Comparison of ENCODE assay signal across 11 mouse cellular contexts in genomic region chr17:34439795-34440194, GRCm38 (mm10). TPM values are rescaled to one million over a fixed set of nuclear protein-coding genes. Genes with fewer than 3 reads are reported as not detected.
DNase-seq lines count a peak whose midpoint lies in the region; ATAC-seq and TF ChIP-seq lines count a peak whose summit lies in the region.
"Had no signal": no experiment of that assay in that cellular context is flagged by ENCODE, and none has a peak within 500 bp of the region (broad histone marks: within the 10 kb centered on the region; RNA-seq: fewer than 3 reads in every experiment).

No protein-coding gene starts in this region.

- ATAC-seq in lung, postnatal 0 days, result no peak

- intact Hi-C loops in gastrocnemius, adult 2 months (cut with DNase I), result loop anchor here (2.0 to 10.0 kb wide), 2 partner anchors 115 to 179 kb away; no protein-coding TSS in a partner anchor
- intact Hi-C loops in gastrocnemius, postnatal 14 days (cut with DNase I; ENCODE audit: low total_unique reads), result loop anchor here (5.0 to 10.0 kb wide), 2 partner anchors 118 to 175 kb away; partner anchors contain the start of gene Egfl8

- no peak overlapping the region for H3K9ac ChIP-seq in lung, postnatal 0 days (replicated peaks; ENCODE audit: low read depth)
- H3K9ac ChIP-seq: hindbrain, embryonic 15.5 days had no signal

- TF ChIP-seq CTCF in gastrocnemius, adult 2 months (IDR thresholded peaks at IDR 0.05), result peak; percentile 71
- TF ChIP-seq CTCF in lung, postnatal 0 days (IDR thresholded peaks at IDR 0.05), result peak; percentile 72
- TF ChIP-seq CTCF in lung, adult 2 months (IDR thresholded peaks at IDR 0.05; ENCODE audit: insufficient read depth, low read length), result no peak

- no peaks in the 10 kb centered on the region for H3K4me1 ChIP-seq in lung, postnatal 0 days (ENCODE audit: insufficient read depth, low read depth, low read length)
- peaks cover 3% of the 10 kb centered on the region; the same call in 1 of the 2 replicates for H3K4me1 ChIP-seq in lung, adult 2 months (ENCODE audit: control insufficient read depth, insufficient read depth, low read length)
- H3K4me1 ChIP-seq: hindbrain, embryonic 15.5 days had no signal

- no peak for TF ChIP-seq POLR2A in lung, adult 2 months (IDR thresholded peaks at IDR 0.05; ENCODE audit: borderline replicate concordance, extremely low read depth, low read depth, low read length)

- H3K27ac ChIP-seq in gastrocnemius, adult 2 months, result no peak overlapping the region
- no peak overlapping the region for H3K27ac ChIP-seq in lung, postnatal 0 days (ENCODE audit: low read length)
- H3K27ac ChIP-seq: hindbrain, embryonic 15.5 days; macrophage had no signal

- no peaks in the 10 kb centered on the region for H3K27me3 ChIP-seq in lung, postnatal 0 days (replicated peaks; ENCODE audit: insufficient read depth, low read length)
- H3K27me3 ChIP-seq: hindbrain, embryonic 15.5 days had no signal

- no peaks in the 10 kb centered on the region for H3K9me3 ChIP-seq in lung, postnatal 0 days (ENCODE audit: low read length)
- H3K9me3 ChIP-seq: hindbrain, embryonic 15.5 days had no signal

- no peaks in the 10 kb centered on the region for H3K36me3 ChIP-seq in lung, postnatal 0 days (ENCODE audit: insufficient read depth, low read length)
- H3K36me3 ChIP-seq: hindbrain, embryonic 15.5 days had no signal

- 33% methylated on average over 3 of the region's 3 CpGs for WGBS in lung, postnatal 0 days
- 26% methylated on average over 3 of the region's 3 CpGs for WGBS in lung, adult 2 months

- TF ChIP-seq EP300 in lung, postnatal 0 days (IDR thresholded peaks at IDR 0.05), result no peak

- no peak for DNase-seq in gastrocnemius, adult 2 months
- no peak for DNase-seq in gastrocnemius, postnatal 14 days
- peak; percentile 76 for DNase-seq in lung, postnatal 0 days (ENCODE audit: low spot score)
- DNase-seq in lung, adult 2 months, result no peak
- peak; percentile 4 for DNase-seq in c-Kit-negative CD71-positive TER-119-positive erythroid progenitor cells, embryonic 14.5 days (ENCODE audit: low read depth, low spot score)
- DNase-seq in retina, postnatal 7 days (ENCODE audit: low read depth, low spot score), result peak; percentile 30
- DNase-seq in ovary, postnatal 36 days (ENCODE audit: low spot score), result no peak
- no peak for DNase-seq in kidney, adult 18-20 months
- DNase-seq: right cerebral cortex, postnatal 14 days had no signal

- H3K4me3 ChIP-seq in gastrocnemius, adult 2 months, result no peak overlapping the region
- H3K4me3 ChIP-seq in lung, postnatal 0 days (ENCODE audit: low read depth, low read length), result no peak overlapping the region
- no peak overlapping the region for H3K4me3 ChIP-seq in lung, adult 2 months (replicated peaks; ENCODE audit: extremely low read depth, low read depth, low read length)
- H3K4me3 ChIP-seq: hindbrain, embryonic 15.5 days had no signal

- H3K4me2 ChIP-seq in lung, postnatal 0 days (replicated peaks; ENCODE audit: low read depth, low read length), result no peak overlapping the region
- H3K4me2 ChIP-seq: hindbrain, embryonic 15.5 days had no signal

RNA-seq across cellular contexts. Expression of gene Btnl4, which starts 37.3 kb away (rescaled TPM):
- total RNA-seq in gastrocnemius, adult 2 months (2021), result not detected
- total RNA-seq in gastrocnemius, postnatal 14 days (2021), result not detected
- 0.10 TPM in 1 of 2 replicates, not detected in the other for polyA plus RNA-seq in lung, postnatal 0 days (2015; fragmentation: Nextera tagmentation; extraction: Ambion mirVana)
- 0.08 TPM in 1 of 2 replicates, not detected in the other for polyA plus RNA-seq in lung, adult 2 months (2012; rRNA removed)
- polyA plus RNA-seq: hindbrain, embryonic 15.5 days; macrophage had no signal

RNA-seq across cellular contexts. Expression of gene BC051142, which starts 41.2 kb away (rescaled TPM):
- total RNA-seq in gastrocnemius, adult 2 months (2021), result under 1 TPM in 1 of 2 experiments, not detected in 1; 0.43 TPM
- under 1 TPM in 1 of 2 experiments, not detected in 1; 0.21 TPM for total RNA-seq in gastrocnemius, postnatal 14 days (2021)
- 0.24 and 0.74 TPM in 2 replicates for polyA plus RNA-seq in lung, postnatal 0 days (2015; fragmentation: Nextera tagmentation; extraction: Ambion mirVana)
- 0.49 and 0.75 TPM in 2 replicates for polyA plus RNA-seq in lung, adult 2 months (2012; rRNA removed)

Comparison
In these comparisons a context has a peak if more than half of its experiments do, and no peak if none do; other contexts are left out.
1. DNase-seq: peak in lung, postnatal 0 days (single experiment), c-Kit-negative CD71-positive TER-119-positive erythroid progenitor cells, embryonic 14.5 days (single experiment) and retina, postnatal 7 days (single experiment); none in gastrocnemius, adult 2 months (single experiment), gastrocnemius, postnatal 14 days (single experiment), lung, adult 2 months (single experiment), ovary, postnatal 36 days (single experiment) and kidney, adult 18-20 months (single experiment).